Mouse (Mus musculus) left cerebral cortex, adult 8-10 months (tissue): ENCODE results near the gene Bud13. TPM values are rescaled to one million over a fixed set of nuclear protein-coding genes. Genes with fewer than 3 reads are reported as not detected.
"Not testable (repeated sequence)": the region's sequence is repeated elsewhere in the genome, so short reads cannot be mapped to it uniquely, and the experiment has no call there.

Experiments used
- DNase-seq, 2 experiments: peaks; one replicate each; pipeline ENCODE4 v3.0.0; 2022; ENCODE audit warnings: low spot score in 2 of 2
- total RNA-seq, 4 experiments: library from RNA; stranded (reverse); gene quantifications; 2 replicates each; pipeline ENCODE4 v1.2.4; 2022

Gene Bud13
- total RNA-seq, 4 experiments from 2014 or later: 9.3 to 13.8 (median 11.1) TPM

DNA sequence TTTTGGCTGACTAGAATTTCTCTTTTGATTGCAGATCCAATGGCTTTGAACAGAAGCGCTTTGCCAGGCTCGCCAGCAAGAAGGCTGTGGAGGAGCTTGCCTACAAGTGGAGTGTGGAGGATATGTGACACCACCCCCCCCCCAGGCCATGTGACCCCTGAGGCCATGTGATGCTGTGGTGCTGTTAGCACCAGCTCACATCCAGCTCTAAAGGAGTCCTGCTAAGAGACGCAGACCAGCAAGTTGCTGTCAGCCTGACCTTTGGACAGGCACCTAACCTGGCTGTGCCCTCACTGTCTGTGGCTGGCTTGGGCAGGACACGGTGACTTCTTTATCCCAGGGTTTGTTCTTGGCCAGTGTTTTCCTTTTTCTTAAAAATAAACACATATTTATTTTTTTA lies 15.6 kb downstream of the Bud13 start:
- DNase-seq: no peak

DNA sequence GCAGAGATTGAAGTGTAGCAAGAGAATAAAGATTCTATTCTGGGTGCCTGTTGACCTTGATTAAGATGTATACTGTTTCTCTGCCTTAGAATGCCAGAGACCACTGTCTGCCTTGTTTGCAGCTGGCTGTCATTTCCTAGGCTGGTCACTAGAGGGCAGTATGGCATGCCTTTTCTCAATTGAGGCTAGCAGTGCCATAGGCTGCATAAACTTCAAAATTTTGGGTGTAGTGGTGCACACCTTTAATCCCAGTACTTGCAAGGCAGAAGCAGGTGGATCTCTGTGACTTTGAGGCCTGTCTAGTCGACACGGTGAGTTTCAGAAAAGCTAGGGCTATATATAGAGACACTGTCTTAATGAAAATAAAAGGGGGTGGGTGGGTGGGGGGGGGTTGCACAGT lies 19.3 kb downstream of the Bud13 start:
- DNase-seq: no peak

DNA sequence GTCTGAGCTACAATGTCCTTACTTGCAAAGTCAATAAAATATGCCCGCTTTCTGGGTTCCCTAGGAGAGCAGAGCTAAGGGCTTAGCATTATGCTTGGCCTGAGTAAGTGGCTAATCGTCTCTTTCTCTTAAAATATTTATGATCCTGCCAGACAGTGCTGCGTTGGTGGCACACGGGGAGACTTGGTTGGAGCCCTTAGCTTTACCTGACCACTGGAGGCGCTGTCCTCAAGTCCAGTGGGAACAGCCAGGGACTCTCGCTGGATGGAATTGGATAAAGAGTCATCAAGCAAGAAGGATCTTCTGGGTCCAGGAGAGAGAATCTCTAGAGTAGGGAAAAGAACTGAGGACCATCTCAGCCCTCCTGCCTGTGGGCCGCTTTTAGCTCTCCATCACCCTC lies 26.3 kb downstream of the Bud13 start:
- DNase-seq: no peak

DNA sequence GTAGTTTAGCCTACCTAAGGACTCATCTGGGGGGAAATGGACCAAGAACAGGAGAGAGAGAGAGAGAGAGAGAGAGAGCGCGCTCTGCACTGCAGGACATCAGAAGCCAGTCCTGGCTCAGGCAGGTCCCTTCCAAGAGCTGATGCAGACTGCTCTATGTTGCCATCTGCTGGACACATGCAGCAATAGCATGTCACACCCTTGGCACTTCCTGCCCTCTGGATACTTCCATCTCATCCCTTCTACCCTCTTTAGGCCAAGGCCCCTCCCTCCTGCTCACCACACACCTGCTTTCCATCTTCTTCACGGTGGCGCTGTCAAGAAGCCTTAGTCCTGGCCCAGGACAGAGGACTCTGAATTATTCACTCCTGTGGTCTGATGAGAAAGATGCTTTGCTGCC lies 31.7 kb downstream of the Bud13 start:
- no peak for DNase-seq

DNA sequence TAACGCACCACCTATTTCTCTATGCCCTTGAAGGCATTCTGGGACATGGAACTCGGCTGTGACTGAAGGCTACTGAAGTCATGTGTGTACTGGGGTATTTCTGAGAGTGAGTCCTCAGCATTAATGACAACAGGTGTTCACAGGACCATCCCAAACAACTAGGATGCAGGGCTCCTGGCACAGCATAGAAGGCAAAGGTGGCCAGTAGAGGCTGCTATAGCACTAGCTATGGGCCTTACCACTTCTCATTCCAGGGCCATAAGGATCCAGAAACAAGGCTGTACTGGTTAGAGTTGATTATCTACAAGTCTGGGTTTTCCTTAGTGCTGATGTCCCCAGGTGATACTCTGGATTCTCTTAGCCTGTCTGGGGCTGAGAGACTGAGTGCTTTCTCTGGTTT lies 32.1 kb downstream of the Bud13 start:
- DNase-seq: no peak

DNA sequence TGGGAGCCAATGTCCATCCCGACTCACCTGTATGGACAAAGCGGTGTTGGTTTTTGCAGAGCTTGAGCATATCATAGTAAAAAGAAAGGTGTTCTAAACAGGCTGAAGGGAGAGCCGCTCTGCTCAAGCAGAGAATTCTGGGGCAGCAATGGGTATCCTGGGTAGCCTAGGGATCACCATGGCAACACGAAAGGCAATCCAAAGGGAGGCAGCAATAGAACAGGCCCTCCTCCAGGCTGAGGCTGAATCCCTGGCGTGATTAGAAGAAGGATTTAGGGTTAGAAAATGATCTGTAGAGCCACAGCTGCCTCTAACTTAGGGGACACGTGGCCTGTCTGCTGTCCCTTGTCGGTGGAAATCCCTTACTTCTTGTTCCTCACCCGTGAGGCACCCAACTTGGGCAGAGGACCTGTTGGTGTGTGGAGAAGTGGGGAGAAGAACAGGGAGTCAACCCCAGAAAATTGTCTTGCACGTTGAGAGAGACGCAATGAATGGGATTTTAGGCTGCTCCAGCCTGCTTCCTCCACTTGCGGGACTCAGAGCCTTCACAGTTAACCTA lies 33.1 kb downstream of the Bud13 start:
- DNase-seq: peak in 1 of 2 experiments; percentile 53

DNA sequence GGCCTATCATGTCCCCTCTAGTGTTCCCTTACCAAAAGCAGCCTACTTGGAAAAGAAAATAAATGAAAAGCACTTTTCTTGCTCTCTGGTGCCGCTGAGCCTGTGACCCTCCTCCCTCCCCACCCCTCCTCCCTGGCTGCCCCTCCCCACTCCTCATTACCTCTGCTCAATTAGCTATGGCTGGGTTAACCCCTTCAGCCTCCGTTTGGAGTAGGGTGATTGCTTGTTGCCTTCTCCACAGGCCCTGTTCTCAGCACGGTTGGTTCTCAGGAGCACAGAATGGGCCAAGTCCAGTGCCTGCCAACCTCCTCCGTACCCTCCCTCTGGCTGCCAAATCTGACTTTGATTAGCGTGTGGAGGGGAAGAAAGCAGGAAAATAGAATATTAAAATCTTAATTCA lies 33.6 kb downstream of the Bud13 start:
- DNase-seq: no peak

DNA sequence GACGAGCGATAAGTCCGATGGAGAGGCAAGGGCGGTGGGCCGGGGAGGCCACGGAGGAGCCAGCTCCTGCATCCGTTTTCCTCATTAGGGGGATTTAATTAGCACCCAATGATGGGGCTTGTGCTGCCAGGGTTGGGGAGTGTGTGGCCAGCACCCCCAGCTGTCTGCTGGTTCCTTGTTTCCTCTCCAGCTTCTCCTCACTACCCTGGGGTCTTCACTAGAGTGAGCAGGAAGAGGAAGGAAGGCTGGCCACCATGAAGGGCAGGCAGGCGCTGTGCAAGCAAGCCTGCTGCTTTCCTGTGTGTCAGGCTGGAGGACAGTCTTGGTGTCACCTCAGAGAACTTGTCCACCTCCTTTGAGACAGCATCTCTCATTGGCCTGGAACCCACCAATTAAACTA lies 34.1 kb downstream of the Bud13 start:
- no peak for DNase-seq

DNA sequence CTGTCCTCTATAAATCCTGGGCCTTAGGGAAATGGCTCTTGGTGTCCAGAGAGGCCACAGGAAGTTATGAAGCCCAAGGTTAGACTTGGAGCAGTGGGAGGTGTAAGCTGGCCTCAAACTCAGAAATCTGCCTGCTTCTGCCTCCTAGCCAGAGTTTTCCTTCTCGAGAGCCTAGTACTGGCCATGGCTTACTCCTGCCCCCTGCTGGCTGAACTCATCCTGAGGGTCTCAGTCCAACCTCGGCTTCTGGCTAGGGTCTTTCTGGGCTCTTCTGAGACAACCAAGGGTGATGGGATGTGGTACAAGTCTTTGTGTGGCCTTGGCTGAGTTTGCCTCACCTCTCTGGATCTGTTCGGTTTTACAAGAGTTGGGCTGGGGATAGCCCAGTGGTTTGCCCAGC lies 35.1 kb downstream of the Bud13 start:
- no peak for DNase-seq

DNA sequence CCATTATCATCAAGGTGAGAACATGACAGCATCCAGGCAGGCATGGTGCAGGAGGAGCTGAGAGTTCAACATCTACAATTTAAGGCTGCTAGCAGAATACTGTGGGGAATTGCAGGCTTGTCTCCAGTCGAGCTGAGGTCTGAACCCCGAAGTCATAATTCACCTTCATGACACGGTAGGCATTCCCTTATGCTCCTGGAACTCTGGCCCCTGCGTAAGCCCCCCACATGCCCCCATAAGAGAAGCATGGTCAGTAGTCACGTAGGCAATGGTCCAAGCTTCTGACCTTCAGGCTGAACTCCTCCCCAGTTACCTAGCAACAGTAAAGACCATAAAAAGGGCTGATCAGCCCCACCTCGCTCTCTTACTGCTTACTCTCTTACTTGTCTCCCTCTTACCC lies 37.1 kb downstream of the Bud13 start, which contains the start of gene 4931429L15Rik:
TSS of gene 4931429L15Rik (minus strand) at position 101 of the 400 bp plus-strand sequence.
- DNase-seq: not testable (repeated sequence)

DNA sequence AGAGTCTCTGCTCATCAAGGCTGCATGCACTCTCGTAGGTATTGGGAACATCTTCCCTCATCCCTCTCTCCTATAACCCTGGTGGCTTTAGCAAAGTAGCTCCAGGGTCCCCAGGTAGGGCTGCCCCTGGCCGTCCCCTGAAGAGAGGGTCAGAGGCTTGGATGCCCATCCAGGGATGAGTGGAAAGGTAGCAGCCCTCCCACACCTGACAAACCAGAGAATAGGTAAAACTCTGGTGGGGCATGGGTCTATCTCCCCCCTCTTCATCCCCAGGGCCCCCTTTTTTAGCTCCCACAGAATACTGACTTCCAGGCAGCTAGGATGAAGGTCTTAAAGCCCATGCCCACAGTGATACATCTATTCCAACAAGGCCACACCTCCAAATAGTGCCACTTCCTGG lies 37.7 kb downstream of the Bud13 start:
- DNase-seq: no peak

DNA sequence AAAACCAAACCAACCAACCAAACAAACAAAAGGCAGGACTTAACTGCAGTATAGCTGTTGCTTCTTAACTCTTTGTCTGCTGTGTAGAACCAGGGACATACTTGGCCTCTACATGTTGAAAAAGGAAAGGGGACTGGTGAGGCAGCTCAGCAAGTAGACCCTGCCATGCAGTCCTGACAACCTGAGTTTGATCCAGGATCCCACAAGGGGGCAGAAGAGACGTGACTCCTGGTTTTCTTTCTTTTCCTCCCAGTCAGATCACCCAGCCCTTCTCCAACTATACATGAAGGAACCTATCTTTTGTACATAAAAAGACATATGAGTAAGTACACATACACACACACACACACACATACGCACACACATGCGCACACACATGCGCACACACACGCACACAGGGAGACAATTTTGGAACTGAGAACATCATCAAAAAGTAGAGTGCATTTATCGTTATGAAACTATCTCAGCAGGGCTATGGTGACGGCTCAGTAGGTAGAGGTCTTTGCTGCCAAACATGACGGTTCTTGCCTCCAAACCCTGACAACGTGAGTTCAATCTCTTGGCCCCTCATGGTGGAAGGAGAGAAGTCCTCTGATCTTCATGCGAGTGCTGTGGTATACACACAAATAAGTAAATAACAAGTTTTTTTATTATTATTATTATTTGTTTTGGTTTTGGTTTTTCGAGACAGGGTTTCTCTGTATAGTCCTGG lies 44.0 kb downstream of the Bud13 start:
- DNase-seq: no peak

DNA sequence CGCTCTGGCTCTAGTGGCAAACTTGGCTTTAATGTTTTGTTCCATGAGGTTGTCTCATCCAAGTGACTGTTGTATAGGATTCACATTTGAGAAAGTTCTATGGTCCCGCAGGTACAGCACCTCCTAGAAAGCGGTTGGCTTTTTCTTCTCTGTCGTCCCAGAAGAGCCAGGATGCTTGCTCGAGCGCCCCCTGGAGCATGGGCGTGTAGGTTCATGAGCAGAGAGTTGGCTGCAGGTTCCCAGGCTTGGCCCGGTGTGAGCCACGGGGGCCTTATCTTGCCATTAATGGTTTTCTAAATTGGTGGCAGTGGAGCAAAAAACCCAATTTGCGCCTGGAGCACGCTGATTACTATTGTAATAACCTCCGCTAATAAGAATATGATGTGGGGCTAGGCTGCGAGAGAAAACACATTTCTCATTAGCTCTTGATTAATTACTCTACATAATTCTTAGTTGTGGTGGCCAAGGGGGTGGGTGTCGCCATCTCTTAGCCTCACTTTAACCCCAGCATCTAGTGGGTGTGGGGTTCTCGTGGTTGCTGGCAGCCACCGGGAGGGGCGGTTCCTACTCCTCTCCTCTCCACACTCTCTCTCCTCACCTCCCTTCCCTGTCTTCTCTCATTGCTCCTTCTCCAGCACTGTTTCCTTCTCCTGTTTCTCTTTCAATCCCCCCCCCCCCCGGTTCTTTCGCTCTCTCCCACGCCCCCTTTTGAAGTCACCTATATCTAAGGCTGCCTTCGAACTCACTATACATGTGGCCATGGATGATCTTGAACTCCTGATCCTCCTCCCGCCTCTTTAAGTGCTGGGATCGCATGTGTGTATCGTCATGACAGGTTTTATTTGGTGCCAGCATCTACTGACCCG lies 45.1 kb downstream of the Bud13 start:
- DNase-seq: no peak

DNA sequence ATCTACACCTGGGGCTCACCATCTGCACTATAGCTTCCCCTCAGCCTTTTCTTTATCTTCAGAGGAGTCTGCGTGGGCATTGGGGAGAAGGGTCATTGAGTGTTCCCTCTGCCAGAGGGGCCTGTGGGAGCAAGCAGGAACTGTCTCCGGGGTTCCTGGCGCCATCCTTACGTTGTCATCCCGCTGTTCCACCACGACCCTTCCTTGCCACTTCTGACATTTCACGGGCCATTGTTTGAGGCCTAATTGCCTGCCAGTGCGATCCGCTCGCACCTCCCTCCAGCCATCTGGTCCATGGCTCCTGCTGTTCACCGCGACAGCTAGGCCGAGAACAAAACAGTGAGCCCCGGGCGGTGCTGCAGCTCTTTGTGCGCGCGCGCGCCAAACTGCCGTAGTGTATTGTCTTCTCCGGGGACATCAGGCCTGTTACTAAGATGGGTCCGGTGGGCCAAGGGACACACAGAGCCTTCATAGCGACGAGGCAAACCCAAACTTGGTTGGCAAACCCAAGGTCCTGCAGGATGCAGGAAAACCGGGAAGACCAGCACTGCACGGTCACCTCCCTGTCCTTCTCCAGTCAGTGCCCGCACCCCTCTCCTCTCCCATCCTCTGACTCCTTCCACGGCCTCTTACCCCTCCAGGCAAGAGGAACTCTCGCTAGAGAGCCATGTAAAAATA lies 45.9 kb downstream of the Bud13 start:
- DNase-seq: peak in 1 of 2 experiments; percentile 67

DNA sequence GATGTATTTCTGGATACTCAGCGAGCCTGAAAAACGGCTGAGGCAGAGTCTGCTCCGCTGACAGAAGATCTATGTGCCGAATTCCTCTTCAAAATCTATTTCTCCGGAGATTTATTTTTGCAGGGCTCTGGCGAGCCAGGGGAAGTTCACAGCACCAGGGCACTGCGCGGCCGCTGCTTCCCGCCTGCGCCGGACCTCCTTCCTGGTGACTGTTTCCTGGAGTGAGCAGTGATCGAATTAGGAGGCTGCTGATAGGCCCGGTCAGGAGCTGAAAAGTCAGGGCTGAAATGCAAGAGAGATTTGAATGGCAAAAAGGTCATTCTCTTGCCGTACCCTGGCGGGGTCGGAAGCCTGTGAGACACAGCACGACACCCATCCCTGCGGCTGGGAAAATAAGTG lies 46.4 kb downstream of the Bud13 start:
- DNase-seq: no peak

DNA sequence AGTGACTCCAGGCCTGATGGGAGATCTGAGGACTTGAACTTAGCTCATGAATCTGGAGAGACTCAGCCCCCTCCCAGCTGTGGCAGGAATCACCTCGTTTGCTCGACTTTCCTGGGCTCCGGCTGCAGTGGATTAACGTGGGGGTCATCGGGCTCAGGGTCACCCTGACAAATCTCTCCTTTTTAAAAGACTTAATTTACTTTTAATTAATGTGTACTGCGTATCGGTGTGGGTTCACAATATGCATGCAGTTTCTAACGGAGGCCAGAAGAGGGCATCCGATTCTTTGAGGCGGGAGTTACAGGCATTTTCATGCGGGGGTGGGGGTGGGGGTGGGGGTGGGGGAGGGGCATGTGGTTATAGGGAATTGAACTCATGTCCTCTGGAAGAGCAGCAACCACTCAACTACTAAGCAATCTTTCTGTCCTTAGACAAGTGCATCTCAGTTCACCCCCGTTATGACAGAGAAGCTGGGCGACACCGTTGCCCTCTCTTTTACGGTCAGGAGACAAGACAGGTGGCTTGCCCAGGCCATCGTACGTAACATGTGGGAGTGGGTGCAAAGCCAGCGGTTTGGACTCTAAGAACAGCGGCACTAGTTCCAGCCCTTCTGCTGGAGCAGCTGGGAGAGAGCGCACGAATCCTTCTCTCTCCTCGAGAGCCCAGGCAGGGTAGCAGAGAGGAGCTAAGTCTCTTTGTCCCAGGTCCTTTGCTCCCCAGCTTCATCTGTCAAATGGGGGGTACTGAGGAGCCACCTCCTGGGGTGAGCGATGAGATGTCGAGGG lies 47.2 kb downstream of the Bud13 start:
- no peak for DNase-seq

DNA sequence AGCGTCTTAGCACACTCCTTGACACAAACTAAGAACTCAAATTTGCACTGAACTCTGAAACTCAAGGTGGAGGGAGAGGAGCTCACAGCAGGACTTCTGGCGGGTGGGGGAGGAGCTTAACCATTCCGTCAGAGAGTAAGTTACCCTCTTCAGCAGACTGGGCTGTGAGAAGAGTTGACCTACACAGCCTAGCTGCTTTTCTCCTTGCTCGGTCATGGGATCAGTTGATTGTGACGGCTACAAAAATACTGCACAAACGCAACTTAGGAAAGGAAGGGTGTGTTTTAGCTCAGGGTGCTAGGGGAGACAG lies 47.7 kb downstream of the Bud13 start:
- no peak for DNase-seq

DNA sequence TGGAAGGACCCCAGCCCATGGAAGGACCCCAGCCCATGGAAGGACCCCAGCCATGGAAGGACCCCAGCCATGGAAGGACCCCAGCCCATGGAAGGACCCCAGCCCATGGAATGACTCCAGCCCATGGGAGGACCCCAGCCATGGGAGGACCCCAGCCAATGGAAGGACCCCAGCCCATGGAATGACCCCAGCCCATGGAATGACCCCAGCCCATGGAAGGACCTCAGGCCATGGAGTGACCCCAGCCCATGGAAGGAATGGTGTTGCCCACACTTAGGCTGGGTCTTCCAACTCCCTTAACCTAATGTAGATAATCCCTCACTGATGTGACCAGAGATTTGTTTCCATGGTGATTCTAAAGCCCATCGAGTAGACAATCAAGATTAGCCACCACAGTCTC lies 48.5 kb downstream of the Bud13 start:
- DNase-seq: no peak

DNA sequence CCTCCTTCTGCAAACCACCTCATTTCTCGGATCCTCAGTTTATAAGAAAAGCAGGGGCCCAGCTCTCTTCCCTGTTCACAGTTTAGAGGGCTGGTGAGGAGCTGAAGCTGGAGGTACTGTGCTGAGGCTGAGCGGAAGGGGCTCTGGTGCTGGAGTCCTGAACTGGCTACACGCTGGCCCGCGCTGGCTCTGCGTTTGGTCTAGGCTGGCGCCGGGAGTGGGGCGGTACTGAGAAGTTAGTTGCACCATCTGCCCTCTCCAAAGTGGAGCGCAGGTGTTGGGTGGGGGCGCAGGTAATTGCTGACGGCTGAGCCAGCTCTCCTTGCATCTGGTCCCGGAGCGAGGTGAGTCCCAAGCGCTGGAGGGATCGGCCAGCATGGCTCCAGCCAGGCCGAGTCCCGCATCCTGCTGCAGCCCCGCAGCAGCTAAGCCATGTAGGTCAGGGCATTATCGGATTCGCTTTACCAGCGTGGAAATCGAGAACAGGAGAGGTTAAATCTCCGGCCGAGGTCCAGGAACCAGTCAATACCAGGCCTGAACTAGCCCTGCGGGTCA lies 51.7 kb downstream of the Bud13 start:
- DNase-seq: no peak

DNA sequence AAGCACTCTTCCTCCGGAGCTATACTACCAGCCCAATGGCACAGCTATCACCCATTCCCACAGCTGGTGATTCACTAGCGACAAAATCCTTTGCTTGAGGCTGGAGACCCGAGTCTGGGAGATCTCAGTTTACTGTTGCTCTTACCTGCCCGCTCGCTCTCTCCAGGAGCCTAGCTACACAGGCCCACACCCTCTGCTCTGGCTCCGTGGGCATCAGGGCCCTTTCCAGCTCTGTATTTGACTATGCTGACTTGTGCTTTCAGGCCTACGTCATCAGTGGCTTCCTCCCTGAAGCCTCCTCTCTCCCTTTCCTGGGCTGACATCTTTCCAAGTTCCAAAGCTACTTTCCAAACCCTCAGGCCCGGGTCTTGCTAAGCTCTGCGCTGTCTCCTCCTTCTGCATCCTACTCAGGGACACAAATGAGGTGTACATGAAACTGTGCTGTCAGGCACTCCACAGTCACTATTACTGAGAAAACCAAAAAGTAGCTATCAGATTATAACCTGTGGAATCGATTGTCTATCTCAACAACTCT lies 52.7 kb downstream of the Bud13 start:
- DNase-seq: peak in 1 of 2 experiments; percentile 4

DNA sequence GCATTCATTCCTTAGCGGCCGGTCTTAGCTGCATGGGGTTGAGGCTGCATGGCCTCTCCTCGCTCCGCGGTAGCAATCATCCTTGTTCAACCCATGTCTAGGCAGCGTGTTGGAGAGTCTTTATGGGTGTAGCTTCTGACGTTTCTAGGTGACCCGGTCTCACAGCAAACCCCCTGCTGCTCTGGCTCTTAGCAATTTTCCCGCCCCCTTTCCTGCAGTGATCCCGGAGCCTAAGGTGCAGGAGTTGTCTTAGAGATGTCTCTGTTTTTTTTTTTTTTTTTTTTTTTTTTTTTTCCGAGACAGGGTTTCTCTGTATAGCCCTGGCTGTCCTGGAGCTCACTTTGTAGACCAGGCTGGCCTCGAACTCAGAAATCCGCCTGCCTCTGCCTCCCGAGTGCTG lies 53.5 kb downstream of the Bud13 start:
- DNase-seq: not testable (repeated sequence)
